Mouse (Mus musculus) cerebellum, adult 2 months (tissue): ENCODE measurements around the gene Aox3. TPM values are rescaled to one million over a fixed set of nuclear protein-coding genes. Genes with fewer than 3 reads are reported as not detected.

Source experiments
- DNase-seq, 2 experiments: peaks; one replicate each; pipeline ENCODE4 v3.0.0; 2021
- H3K27ac ChIP-seq: fragments of 200-500 bp; 2 replicates; pipeline ENCODE4 v1.5.1; 2012; ENCODE audit warnings: low read length, control low read depth, inconsistent platforms; ENCODE audit not compliant: insufficient read depth
- H3K27me3 ChIP-seq: fragments of 200-500 bp; 2 replicates; pipeline ENCODE4 v1.6.1; 2012; ENCODE audit warnings: inconsistent platforms, mild to moderate bottlenecking, low read length, moderate library complexity; ENCODE audit not compliant: control insufficient read depth, insufficient read depth
- H3K4me1 ChIP-seq: fragments of 200-500 bp; 2 replicates; pipeline ENCODE4 v1.6.1; 2011; ENCODE audit warnings: low read length; ENCODE audit not compliant: control insufficient read depth, insufficient read depth
- H3K4me3 ChIP-seq: fragments of 200-500 bp; replicated peaks from 2 replicates; pipeline ENCODE3; 2011; ENCODE audit warnings: mild to moderate bottlenecking, low read depth, low read length, control low read depth; ENCODE audit not compliant: insufficient read depth
- CTCF ChIP-seq: fragments of 200-500 bp; IDR thresholded peaks from 2 replicates; pipeline ENCODE4 v1.5.1; 2011; ENCODE audit warnings: low read depth, mild to moderate bottlenecking, control low read depth, low read length, moderate library complexity, borderline replicate concordance; ENCODE audit not compliant: insufficient read depth
- POLR2A ChIP-seq: fragments of 200-500 bp; IDR thresholded peaks from 2 replicates; pipeline ENCODE4 v1.6.1; 2011; ENCODE audit warnings: low read length, control low read depth, borderline replicate concordance; ENCODE audit not compliant: insufficient read depth
- WGBS: fragments of 180-500 bp; shearing (Covaris S2); methylation state at CpG from one replicate; pipeline ENCODE4 v1.1.7; 2018; 5-methylcytosine and 5-hydroxymethylcytosine counted together
- polyA plus RNA-seq: library from polyadenylated mRNA; depleted of rRNA; stranded (reverse); fragments of >200 nt; gene quantifications from 2 replicates; pipeline ENCODE4 v1.2.3, GENCODE M21; 2012

Aox3 gene
- polyA plus RNA-seq, 1 experiment: 0.33 TPM

DNA sequence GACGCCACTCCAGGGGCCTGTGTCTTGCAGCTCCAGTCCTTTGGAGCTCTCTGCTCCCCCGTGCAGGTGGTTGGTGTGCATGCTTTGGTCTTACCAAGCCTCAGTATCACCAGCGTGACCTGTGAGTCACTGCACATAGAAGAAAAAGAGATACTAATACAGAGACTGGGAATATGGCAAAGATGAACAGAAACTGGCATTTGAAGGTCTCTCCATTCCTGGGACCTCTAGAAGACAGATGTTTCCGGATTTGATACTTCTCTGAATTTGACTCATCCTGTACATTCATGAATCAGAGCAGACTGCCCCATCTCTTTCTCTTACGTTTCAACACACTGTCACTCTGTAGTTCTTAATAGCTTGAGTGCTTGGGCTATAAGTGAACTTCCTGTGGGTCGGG, 57.0 kb downstream of the Aox3 start:
- Histone ChIP-seq H3K4me3 (no peak overlapping the region), H3K4me1 (no peaks in the 10 kb centered on the region), H3K27me3 (no peaks in the 10 kb centered on the region), H3K27ac (no peak overlapping the region)
- no peak for DNase-seq
- 81% methylated on average over 6 of the region's 6 CpGs for WGBS
- TF ChIP-seq CTCF (no peak), POLR2A (no peak)

DNA sequence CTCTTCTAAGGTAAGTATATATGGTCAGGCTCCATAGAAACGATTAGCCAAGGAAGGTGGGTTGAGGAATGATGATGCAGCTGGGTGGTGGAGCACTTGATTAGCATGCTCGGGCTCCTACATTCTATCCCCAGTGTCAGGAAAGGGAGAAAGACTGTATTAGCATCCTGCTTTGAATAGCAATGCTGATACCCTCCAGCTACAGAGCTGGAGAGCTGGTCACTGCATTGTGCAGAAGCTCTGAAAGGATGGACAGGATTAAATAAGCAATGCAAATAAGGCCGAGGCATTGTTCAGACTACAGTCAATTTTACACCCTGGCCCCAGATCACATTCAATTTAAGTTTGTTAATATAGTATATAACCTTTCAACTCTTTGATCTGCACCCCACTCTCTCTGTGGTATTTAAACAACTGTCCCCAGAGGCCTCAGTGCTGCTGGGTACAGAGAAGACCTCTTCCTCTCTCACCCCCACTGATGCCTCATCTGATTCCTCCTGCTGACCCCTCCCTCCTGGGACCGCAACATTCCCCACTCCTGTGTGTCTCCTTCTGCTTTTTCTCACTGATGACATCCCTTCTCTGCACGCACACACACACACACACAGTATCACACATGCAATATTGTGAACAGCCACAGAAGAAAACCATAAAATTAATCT, 75.7 kb downstream of the Aox3 start:
- Histone ChIP-seq H3K4me1 (no peaks in the 10 kb centered on the region), H3K27me3 (no peaks in the 10 kb centered on the region), H3K4me3 (no peak overlapping the region), H3K27ac (no peak overlapping the region)
- no peak for DNase-seq
- TF ChIP-seq POLR2A: no peak
- no peak for TF ChIP-seq CTCF
- 44% methylated on average over 5 of the region's 5 CpGs for WGBS

DNA sequence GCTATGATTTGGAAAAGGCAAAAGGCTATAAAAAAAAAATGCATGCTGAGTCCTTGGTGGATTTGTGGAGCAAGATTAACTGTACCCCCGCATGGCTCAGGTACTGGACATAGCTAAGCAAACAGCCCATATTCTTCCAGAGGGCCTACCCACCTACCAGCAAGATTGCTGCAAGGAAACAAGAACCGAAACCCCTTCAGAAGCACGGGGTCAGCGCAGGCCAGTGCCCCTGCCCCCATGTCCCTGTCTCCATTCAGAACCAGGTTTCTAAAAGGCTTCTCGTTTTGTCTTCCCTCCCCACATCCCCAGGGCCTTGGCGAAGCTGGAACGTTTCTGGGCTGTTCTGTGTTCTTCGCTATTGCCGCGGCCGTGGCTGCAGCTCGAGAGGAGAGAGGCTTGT, 81.4 kb downstream of the Aox3 start:
- TF ChIP-seq POLR2A: no peak
- TF ChIP-seq CTCF: no peak
- H3K4me1 ChIP-seq: no peaks in the 10 kb centered on the region; the same call in 1 of the 2 replicates
- H3K4me3 ChIP-seq: no peak overlapping the region
- DNase-seq: no peak
- WGBS: 86% methylated on average over 12 of the region's 12 CpGs
- H3K27ac ChIP-seq: no peak overlapping the region
- H3K27me3 ChIP-seq: no peaks in the 10 kb centered on the region

DNA sequence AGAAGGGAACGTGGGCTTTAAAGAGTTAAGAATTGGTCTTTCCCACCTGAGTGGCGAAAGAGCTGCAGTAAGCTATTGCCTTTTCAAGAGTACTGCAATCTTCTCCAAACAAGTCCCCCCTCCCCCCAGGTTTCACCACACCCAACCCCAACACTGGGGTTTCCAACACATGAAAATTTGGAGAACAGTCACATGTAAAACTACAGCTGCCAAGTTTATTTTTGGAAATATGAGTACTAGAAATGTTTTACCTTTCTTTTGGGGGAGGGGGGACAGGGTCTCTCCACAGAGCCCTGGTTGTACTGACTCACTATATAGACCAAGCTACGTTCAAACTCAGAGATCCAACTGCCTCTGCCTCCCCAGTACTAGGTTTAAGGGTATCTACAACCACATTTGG, 82.1 kb downstream of the Aox3 start:
- 87% methylated on average over 3 of the region's 3 CpGs for WGBS

DNA sequence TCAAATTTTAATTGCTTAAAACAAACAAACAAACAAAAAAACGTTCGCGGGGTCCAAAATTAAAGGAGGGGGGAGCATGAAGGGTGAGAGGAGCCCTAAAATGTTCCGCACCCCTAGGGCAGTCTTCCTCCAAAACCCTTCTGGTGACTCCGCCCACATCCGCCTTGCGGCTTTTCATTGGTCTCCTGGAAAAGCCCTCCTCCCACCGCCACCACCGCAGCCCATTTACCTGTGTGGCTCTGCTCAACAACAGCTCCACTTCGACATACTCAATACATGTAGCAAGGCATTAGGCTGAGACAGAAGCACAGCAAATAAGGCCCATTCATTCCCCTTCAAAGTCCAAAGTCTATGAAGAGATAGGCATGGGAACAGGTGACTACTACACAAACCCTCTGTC, 82.6 kb downstream of the Aox3 start:
- H3K4me1 ChIP-seq: no peaks in the 10 kb centered on the region; the same call in 1 of the 2 replicates
- no peak for DNase-seq
- no peaks in the 10 kb centered on the region for H3K27me3 ChIP-seq
- H3K27ac ChIP-seq: no peak overlapping the region
- no peak overlapping the region for H3K4me3 ChIP-seq
- WGBS: 27% methylated on average over 10 of the region's 10 CpGs
- TF ChIP-seq POLR2A (no peak), CTCF (no peak)

More for the DNA sequence above, 82.1 kb downstream of the Aox3 start:
- Histone ChIP-seq H3K27me3 (no peaks in the 10 kb centered on the region), H3K4me3 (no peak overlapping the region), H3K4me1 (no peaks in the 10 kb centered on the region; the same call in 1 of the 2 replicates), H3K27ac (no peak overlapping the region)
- no peak for DNase-seq
- TF ChIP-seq POLR2A (no peak), CTCF (no peak)

DNA sequence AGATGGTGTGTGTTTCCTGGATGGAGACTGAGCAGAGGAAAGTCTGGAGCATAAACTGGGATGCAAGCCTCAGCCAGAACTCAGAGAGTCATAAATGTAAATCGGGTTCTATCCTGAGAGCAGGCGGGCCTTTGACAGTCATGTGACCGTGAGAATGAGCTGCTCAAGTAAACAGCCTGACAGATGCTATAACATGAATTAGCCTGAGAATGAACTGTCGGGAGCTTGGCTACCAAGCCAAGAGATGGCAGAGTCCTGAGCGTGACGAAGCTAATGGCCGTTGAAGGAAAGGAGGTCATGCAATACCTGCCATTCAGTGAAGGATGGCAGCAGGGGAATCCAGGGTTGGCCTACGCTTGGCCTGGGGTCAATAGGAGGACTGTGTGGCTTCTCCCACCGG, 84.1 kb downstream of the Aox3 start:
- no peak for DNase-seq
- no peaks in the 10 kb centered on the region for H3K27me3 ChIP-seq
- no peak overlapping the region for H3K4me3 ChIP-seq
- H3K4me1 ChIP-seq: no peaks in the 10 kb centered on the region; the same call in 1 of the 2 replicates
- no peak overlapping the region for H3K27ac ChIP-seq
- no peak for TF ChIP-seq POLR2A
- no peak for TF ChIP-seq CTCF
- 18% methylated on average over 9 of the region's 9 CpGs for WGBS

DNA sequence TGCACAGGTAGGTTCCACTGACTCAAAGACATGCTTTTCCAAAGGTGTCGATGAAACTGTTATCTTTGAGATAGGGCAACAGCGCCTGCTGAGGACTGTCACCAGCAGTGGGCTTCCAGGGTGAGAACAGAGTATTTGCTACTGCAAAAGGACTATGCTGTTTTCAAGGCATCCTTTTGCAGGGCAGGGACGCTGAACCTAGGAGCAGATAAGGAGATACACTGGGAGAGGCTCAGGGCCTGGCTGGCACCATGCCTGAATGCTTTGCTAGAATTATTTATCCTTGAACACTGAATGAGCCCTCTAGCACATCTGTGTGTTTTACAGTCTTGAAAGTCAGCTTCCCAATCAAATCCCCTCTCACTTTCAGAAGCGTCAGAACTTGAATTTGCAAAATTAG, 85.5 kb downstream of the Aox3 start:
- H3K4me1 ChIP-seq: no peaks in the 10 kb centered on the region; the same call in 1 of the 2 replicates
- no peaks in the 10 kb centered on the region for H3K27me3 ChIP-seq
- H3K4me3 ChIP-seq: no peak overlapping the region
- TF ChIP-seq CTCF (no peak), POLR2A (no peak)
- DNase-seq: no peak
- no peak overlapping the region for H3K27ac ChIP-seq
- WGBS: 84% methylated on average over 4 of the region's 4 CpGs

DNA sequence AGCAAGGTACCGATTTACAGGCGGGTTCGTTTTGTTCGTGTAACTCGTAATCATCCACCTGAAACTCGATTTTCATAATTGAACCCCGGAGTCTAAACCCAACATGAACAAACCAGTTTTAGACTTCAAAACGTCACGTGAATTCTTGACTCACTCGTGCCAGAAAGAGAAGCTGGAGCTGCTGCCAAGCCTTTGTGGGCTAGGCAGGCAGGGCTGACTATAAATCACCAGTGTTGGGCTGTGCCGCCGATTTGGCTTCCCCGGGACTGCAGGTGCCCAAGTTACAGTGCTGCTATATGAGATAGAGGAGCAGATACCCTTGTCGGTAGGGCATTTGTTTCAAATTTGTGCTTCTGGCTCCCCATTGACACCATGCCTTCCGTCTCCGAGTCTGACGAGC, 97.3 kb downstream of the Aox3 start, which contains the start of gene Aox4:
Aox4 (plus strand) TSS at position 195 of the 400 bp plus-strand sequence.
- H3K4me3 ChIP-seq: no peak within 1 kb of the TSS
- TF ChIP-seq POLR2A: no peak
- TF ChIP-seq CTCF: no peak
- no peaks in the 10 kb centered on the region; the same call in 1 of the 2 replicates for H3K27me3 ChIP-seq
- no peaks in the 10 kb centered on the region for H3K4me1 ChIP-seq
- no peak within 1 kb of the TSS for H3K27ac ChIP-seq
- 58% methylated on average over 17 of the region's 17 CpGs for WGBS
- DNase-seq: peak in 1 of 2 experiments; percentile 2
